Mouse (Mus musculus) cerebellum, adult (tissue): ENCODE measurements at regions not wholly inside any gene's neighbourhood (a gene's known extent, or its start where the extent isn't known, plus 50 kb on each side); places are given as distances from the start of the nearest gene placed in this dataset.

ENCODE experiments used
- ATAC-seq: cut with Nextera tagmentation; 2 replicates; pipeline ENCODE4 v1.9.2; 2017; ENCODE audit warnings: mild to moderate bottlenecking, moderate library complexity, mixed read lengths; ENCODE audit not compliant: insufficient number of reproducible peaks, low FRiP score, low TSS enrichment

DNA sequence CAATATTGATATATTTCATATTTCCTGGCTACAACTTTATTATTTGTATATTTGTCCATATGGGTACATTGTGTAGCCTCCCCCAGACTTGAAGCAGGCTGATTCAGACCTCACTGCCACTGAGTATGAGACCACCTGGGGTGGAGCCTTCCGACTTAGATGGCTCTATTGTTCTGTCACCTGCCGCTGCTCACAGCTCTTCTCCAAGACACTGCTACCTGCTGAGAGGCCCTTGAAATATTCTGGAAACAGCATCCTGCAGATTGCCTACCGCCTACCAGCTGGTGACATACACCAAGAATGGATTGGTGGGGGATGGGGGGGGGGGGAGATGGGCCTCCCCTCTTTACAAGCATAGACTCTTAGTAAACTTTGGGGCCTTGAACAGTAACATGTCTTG, 2778.7 kb downstream of the Gm37988 start:
- ATAC-seq = no peak

DNA sequence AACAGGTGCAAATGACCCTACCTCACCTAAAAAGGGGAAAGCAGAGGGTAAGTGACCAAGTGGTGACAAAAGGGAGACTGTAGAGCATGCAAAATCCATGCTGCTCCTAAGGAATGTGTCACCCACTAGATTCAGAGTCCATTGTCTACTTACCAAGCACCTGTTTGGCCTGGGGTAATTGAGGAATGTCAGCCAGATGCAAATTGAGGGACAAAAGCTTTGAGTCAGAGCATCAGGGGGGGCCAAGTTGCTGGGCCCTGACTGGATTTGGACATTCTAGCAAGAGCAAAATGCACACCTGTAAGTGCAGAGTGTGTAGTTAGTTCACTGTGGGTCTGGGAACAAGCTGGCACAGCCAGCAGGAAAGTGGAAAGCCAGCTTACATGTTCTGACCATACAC, 2783.6 kb downstream of the Gm37988 start:
- no peak for ATAC-seq
